Mouse (Mus musculus): ENCODE results near the gene Pygo1.

Gene Pygo1

DNA sequence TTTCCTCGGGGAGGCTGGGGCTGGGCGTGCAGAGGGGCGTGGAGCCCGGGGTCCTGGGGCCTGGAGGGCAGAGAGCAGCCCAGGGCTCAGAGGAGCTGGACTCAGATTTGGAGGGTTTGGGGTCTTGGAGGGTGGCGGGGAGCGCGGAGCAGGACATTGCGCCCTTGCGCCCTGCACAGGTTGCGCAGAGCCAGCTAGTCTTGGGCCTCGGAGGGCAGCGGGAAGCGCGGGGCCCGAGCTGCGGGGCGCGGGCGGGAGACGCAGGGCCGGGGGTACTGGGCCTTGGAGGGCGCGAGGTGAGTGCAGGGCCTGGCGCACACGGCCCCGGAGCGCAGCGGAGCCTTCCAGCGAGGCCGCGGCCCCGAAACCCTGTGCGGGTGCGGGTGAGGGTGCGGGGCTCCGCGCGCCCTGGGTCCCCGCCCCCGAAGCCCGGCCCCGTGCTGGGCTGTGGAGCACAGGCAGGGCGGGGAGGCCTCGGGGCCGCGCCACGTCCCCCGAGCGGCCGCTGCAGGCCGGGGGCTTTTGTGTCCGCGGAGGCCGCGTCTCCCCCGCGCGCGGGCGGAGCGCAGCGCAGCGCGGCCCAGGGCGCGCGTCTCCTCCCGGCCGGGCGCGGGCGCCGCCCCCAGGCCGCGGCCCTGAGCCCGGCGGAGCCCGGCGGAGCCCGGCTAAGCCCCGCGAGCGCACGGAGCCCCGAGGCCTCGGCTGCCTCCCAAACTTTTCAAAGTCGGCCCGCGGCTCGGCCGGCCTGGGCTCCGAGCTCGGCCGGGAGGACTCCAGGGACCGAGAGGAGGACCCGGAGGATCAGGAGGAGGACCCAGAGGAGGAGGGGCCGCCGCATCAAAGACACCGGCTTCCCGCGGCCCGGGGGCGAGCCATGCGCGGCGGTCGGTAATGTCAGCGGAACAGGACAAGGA, at the start of gene Pygo1:
Gene Pygo1, plus strand, starts transcription at position 625 of the 914 bp plus-strand sequence.
- DNase-seq (ENCODE audit: low spot score in 2 of 2) = peak in 1 of 2 experiments; percentile 8

DNA sequence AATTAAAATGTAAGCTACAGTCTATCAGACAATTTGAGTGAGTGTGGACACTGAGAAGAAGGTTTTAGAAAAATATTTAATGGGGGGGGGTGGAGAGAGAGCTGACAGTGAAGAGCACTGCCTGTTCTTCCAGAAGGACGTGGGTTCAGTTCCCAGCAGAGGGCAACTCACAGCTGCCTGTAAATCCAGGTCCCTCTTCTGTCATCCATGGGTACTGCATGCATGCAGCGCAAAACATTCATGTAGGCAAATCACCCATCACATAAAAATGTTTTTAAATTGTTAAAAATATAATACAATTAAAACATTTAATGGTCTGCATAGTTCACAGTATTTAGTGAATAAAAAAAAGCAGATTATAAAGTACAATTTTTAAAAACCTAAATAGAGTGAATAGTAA, 49.6 kb upstream of the Pygo1 start:
- DNase-seq (ENCODE audit: low spot score in 2 of 2) = no peak

DNA sequence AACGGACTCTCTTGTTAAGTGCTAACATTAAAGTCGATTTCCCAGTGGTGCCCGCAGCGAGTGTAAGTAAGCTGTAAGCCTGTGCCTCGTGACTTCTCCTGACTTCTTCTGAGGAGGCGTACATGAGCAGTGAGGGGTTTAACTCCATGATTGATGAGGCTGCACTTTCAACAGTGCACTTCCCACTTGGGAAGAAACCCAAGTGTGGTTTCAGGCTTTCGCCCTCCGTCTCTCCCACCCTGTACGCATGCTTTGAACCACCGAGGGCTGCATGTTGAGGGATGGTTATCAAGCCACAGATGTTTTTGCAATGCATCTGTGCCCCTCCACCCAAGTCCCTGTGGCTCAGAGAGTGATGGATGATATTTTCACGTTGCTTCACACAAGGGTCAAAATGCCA, 47.5 kb upstream of the Pygo1 start:
- DNase-seq (ENCODE audit: low spot score in 2 of 2) = no peak

DNA sequence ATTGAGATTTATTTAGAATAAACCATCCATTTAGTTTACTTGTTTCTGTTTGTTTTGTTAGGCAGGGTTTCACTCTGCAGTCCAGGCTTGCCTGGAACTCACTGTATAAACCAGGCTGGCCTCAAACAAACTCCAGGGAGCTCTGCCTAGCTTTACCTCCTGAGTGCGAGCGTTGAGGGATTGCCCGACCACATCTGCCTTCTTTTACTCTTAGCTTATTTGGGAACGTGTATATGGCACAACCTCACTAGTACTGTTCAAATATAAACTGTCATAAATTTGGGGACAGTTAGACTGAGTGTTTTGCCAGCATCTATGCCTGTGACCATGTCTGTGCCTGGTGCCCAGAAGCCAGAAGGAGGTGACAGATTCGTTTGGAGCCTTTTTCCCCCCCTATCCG, 46.8 kb upstream of the Pygo1 start:
- no peak for DNase-seq (ENCODE audit: low spot score in 2 of 2)

DNA sequence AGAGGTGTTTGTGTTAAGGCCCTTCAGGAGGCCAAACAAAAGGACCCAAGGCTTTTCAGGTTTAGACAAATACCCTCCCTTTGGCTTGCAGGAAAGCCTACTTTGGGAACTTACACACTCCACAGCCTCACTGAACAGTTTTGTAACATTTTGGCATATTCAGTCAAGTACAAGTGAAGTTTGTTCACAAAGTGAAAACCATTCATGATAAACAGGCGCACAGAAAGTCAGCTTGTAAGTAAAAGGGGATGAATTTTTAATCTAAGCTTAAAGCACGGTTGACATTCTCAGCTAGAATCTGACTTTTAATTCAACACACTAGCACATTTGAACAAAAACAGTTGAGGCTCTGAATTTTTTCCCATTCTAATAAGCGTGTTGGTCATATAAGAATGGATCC, 45.8 kb upstream of the Pygo1 start:
- DNase-seq (ENCODE audit: low spot score in 2 of 2) = no peak

DNA sequence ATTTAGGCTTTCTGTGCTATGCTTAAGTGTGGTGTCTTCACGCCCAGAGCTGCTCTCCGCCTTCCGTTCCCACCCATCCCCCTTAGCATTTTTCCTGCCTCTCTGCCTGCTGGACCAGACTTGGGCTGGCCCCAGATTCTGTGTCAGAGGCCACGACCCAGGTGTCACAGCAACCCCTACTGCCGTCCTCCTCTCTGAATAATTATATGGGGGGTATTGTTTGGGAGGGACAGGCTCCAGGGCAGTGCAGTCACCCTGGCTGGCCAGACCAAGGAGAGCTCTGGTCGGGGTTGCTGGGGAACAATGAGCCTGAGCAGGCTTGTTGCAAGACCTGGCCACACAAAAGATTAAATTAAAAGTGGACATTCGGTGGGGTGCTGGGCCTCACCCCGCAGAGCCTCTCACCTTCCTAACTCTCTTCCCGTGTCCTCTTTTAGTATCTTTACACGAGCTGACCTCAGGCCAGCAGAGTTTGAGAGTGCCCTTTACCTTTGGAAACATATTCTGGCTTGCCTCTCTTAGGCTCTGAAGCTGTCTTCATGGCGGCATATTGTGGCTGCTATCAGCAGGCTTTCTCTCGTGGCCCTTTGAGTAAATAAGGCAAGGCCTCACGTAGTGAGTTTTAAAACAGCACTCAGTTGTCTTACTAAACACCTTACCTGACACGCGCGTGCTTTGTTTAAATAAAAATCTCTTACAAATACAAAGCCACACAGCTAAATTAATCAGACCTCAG, 45.1 kb upstream of the Pygo1 start:
- DNase-seq (ENCODE audit: low spot score in 2 of 2) = no peak

DNA sequence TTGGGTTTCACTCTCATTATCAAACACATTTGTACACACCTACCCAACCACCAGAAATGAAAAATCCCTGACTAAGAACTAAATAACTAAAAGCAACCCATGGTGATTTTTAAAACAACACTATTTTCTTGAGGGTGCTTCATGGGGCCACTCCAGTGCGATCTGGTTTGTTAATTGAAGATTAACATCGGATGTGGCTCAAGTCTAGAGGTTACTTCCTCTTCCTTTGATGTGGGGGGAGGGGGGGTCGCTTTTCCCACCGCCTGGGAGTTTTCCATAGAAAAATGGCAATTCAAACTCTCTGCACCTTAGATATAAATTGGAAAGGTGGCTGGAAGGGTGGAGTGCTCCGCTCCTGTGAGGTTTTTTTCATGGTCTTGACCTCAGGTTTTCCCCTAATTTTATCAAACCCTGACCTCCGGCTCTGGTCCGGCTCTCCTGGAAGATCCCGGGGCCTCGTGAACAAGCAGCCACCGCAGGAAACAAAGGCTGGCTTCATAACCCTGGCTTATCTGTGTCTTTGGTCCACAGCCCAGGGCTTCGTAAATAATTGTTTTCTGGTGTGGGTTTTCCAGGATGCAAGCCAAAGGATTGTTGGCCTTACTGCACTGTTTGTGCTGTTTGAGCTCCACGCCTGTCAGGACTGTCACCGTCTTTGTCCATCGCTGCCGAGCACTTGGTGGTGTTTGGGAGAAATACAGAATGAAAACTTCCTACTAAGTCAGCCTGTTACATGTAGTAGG, 44.2 kb upstream of the Pygo1 start:
- no peak for DNase-seq (ENCODE audit: low spot score in 2 of 2)

DNA sequence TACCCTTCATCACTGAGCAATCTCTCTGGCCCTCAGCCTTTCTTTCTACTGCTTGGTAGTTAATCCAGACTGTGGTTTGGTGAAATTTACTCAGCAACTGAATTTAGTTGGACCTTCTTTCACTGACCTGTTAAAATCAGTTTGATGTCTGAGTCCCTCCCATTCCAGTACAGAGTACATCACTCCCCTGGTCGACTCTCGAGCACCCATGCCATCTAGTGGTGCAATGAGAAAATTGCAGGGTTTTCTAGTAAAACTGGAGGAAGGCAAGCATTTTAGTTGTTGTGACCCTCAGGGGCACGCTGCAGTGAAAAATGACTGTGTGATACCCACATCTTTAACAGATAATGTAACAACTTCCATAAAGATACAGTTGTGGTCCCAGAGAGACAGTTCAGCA, 41.5 kb upstream of the Pygo1 start:
- DNase-seq (ENCODE audit: low spot score in 2 of 2) = peak; percentile 16 to 56

DNA sequence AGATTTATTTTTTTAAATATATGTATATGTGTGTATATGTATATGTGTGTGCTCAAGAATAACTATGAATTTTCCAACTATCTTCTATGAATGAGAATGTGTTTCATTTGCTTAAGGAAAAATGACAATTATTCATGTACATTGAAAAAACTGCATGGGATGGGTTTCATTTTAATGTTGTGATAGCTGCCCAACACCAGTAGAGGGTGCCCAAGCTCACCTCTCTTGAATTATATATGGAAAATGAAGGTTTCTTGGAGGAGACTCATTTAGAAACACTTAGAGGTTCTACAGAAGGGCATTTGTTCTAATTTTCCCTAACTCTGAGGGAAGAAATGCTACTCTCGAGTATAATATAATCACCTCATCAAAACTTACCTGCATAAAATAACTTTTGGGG, 35.7 kb upstream of the Pygo1 start:
- DNase-seq (ENCODE audit: low spot score in 2 of 2) = no peak

DNA sequence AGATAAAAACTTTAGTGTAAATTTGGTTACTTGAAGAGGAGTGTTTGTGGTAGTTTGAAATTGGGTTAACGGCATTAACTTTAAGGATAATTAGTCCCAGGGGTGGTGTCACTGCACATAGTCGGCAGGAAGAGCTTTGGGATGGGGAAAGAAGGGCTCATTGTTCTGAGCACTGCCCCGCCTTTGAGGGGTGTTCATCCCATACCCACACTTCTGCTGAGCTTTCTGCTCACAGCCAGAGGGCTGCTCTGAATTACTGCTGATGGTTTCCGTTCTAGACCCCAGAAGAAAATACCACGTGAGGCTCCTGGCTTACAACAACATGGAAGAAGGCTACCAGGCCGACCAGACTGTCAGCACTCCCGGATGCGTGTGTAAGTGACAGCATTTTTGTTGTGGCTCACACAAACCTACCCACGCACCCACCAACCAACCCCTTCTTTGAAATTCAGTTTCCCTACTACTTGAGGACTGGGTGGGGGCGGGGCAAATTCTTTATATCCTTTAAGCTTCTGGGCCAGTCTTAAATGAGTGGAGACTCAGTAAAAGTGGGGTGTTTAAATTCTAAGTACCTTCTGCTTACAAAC, 34.9 kb upstream of the Pygo1 start:
- DNase-seq (ENCODE audit: low spot score in 2 of 2) = peak; percentile 11 to 14

DNA sequence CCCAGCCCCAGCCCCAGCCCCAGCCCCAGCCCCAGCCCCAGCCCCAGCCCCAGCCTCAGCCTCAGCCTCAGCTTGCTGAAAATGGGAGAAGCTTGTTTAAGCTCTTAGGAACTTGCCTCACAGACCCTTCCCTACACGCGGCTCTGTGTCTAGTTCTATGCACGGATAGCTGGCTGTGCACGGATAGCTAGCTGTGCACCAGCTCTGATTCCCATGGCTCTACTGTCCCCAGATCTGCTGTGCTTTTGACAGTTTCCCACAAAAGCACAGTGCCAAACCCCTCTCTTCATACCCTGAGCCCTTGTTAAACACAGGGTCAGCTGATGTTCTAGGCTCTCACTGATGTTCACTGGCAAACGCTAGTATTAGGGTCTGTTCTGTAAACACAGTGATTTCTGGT, 32.7 kb upstream of the Pygo1 start:
- no peak for DNase-seq (ENCODE audit: low spot score in 2 of 2)

DNA sequence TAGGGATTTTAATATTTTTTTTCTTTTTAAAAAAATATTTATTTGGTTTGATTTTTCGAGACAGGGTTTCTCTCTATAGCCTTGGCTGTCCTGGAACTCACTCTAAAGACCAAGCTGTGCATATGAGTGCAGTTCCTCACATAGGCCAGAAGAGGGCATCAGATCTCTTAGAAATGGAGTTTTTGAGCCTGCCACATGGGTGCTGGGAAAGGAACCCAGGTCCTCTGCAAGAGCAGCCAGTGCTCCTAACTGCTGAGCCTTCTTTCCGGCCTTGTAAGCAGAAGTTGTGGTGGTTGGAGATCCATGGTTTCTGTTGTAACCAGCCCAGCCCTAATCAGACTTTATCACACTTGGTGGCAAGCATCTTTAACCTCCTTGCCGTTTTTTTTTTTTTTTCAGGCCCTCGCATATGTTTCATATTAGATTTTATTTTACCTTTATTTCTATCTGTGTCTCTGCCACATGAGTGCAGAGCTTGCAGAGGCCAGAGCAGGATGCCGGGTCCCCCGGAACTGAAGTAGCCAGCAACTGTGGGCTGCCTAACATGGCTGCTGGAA, 30.6 kb upstream of the Pygo1 start:
- no peak for DNase-seq (ENCODE audit: low spot score in 2 of 2)

DNA sequence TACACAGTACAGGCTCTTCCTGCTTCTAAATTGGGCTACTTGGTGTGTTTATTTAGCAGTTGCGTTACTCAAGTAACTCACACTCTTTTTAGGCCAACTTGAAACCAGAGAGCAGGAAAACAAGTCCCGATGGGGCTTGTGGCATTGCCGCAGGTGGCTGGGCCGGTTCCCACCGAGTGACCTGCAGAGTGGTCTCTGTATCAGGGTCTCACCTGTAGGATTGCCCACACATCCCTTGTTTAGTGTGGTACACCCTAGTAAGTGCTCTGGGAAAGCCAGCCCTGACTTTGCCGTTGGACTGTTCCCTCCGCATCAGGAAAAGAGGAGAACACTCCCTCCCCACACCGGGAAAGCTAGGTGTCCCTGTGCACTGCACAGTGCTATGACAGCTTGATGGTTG, 23.4 kb upstream of the Pygo1 start:
- DNase-seq (ENCODE audit: low spot score in 2 of 2) = no peak

DNA sequence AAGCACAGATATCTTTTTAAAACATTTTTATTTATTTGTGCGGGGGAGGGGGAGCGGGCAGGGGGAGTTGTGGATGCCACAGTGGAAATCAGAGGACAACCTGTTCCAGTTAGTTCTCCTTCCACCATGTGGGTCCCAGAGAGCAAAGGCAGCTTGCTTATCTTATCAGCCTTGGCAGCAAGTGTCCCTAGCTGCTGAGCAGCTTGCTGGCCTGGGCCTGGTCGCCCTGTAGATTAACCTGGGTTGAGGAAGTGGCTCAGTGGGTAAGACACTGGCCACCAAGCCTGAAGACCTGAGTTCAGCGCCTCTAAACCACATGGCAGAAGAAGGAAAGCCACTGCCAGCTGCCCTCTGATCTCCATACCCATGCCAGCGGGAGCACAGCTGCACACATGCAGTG, 22.8 kb upstream of the Pygo1 start:
- no peak for DNase-seq (ENCODE audit: low spot score in 2 of 2)

DNA sequence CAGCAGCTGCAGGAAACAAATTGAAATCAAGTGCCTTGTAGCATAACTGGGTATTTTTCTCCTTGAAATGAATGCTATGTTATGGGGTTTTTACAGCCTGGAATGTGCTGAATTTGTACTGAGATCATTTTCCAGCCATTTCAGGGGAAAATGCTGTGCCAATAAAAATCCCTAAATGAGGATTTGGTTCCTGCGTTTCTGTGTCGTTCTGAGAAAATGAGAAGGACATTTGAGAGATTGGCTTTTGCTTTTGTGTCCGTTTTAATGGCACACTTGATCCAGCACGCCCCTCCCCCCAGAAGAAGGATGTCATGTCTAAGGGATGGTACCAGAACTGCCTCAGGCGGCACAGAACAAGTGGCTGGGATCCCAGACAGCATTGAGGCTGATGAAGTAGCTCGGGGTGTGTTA, 18.7 kb upstream of the Pygo1 start:
- no peak for DNase-seq (ENCODE audit: low spot score in 2 of 2)

DNA sequence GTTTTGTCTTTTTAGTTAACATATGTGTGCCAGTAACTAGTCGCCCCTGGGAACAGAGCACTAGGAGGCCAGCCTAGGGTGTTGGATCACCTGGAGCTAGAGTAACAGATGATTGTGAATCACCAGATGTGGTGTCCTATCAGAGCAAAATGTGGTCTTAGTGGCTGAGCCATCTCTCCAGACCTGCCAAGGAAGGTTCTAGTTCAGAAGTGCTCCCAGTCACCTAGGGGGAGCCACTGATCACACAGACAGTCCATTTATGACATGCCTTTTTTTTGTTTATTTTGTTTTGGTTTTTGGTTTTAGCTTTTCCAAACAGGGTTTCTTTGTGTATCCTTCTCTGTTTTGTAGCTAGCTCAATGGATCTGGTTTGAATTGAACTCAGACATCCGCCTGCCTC, 14.1 kb upstream of the Pygo1 start:
- no peak for DNase-seq (ENCODE audit: low spot score in 2 of 2)

DNA sequence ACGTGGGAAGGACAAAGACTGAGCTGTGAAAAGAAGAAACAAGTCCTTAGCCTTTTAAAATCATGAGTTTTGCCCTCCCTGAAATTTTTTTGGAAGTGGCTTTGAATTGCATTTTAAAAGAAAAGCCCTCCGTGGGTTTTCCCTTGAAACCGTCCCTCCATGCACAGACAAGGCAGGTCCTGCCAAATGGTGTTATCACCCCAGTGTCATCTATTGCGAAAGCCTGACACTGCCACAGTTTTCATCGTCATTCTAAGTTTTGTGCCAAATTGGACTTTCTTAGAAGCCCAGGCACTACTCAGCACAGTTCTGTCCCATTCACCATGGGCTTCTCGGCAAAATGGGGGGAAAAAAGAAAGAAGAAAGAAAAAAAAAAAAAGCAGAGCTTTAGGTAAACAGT, 11.9 kb upstream of the Pygo1 start:
- no peak for DNase-seq (ENCODE audit: low spot score in 2 of 2)

DNA sequence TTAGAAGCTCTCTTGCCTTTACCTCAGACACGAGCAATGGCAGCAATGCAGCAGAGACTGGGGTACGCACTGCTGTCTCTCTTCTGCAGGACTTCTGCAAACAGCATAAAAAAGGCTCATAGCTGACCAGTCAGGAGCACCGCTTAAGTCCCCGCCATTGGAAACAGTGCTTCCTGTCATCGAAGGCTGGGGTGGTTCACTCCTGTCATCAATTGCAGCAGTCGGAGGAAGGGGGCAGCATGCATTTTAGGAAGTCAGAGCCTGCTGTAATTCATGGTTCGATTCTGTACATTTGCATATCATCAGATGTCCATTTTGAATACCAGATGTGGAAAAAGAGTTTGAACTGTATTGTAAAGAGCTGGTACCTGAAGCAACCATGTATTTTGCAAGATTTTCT, 9.7 kb upstream of the Pygo1 start:
- no peak for DNase-seq (ENCODE audit: low spot score in 2 of 2)

DNA sequence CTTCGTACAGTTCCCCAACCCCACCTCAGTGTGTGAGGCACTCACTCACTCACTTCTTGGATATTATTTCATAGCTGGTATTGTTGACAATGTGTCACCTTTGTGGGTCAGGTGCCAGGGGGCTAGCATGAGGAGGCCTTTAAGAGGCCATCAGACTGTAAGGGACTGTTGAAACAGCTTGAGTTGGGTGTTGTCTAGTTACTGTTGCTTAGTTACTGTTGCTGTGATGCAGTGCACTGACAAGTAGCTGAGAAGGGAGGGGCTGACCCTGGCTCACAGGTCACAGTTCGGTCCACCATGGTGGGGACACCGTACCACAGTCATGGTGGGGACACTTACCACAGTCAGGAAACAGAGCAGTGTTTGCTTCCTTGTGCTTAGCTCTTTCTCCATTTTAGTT, 2.4 kb upstream of the Pygo1 start:
- no peak for DNase-seq (ENCODE audit: low spot score in 2 of 2)

DNA sequence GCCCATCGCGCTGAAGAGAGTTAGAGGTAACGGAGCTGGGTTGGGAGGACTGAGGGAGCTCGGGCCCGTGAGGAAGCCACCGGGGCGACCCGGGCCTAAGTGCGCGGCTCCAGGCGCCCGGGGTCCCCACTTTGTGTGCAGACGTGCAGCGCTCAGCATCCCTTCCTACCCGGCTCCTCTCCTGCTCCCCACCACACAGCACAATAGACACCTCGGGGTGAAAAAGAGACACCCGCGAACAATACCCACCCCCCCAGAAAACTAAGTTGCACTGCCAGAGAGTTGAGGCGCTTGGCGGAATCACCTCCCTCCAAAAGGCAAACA, 452 bp downstream of the Pygo1 start:
- DNase-seq (ENCODE audit: low spot score in 2 of 2) = no peak

DNA sequence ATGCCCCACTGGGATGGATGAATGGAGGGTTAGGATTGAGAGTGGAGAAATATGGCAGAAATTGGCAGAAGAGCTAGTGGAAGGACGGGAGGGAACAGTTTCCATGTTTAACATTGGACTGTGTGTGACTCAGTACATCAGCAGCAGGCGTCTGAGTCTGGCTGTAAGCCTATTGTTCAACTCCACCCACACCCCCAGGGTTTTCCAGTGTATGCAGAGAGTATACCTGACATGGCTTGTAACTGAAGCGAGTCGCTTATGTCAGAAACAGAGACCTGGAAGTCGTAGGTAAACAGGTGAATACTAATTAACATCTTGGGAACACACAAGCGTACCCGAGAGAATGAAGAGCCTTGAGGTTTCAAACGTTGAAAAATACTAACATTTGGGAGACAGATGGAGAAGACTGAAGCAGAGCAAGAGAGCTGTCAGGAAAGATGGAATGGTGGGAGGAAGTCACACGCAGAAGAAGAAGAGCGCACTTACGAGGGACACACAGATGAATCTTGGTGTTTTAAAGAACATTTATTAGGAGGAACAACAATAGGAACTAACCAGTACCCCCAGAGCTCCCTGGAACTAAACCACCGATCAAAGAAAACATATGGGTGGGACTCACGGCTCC, 5.8 kb downstream of the Pygo1 start:
- no peak for DNase-seq (ENCODE audit: low spot score in 2 of 2)

DNA sequence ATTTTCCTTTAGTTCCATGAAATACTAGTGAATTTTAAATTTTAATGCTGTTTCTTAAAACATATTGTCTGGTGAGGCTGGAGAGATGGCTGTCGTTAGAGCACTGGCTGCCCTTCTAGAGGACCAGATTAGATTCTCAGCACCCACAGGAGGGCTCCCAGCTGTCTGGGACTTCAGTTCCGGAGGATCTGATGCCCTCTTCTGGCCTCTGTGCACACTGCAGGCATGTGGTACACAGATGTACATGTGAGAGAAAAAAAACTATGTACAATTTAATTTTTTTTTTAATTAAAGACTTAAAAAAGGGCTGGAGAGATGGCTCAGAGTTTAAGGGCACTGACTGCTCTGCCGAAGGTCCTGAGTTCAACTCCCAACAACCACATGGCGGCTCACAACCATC, 9.9 kb downstream of the Pygo1 start:
- DNase-seq (ENCODE audit: low spot score in 2 of 2) = no peak

Data from thymus, postnatal 10 days (tissue).